Mouse (Mus musculus) myocyte (in vitro differentiated cells): ENCODE data around the gene Rpusd2.

Source experiments
- MAX ChIP-seq: IDR thresholded peaks from one replicate; pipeline ENCODE4 v1.6.1; 2011; ENCODE audit warnings: low read depth, mild to moderate bottlenecking, control low read depth
- POLR2A ChIP-seq: IDR thresholded peaks from one replicate; pipeline ENCODE4 v1.6.1; 2011; ENCODE audit warnings: low read depth, mild to moderate bottlenecking, control low read depth, moderate library complexity; ENCODE audit not compliant: insufficient read length
- REST ChIP-seq: IDR thresholded peaks from one replicate; pipeline ENCODE4 v1.6.1; 2011; ENCODE audit warnings: mild to moderate bottlenecking, control low read depth, moderate library complexity; ENCODE audit not compliant: insufficient read depth, insufficient read length
- USF1 ChIP-seq: IDR thresholded peaks from one replicate; pipeline ENCODE4 v1.6.1; 2011; ENCODE audit warnings: low read depth, mild to moderate bottlenecking, control low read depth, moderate library complexity

DNA sequence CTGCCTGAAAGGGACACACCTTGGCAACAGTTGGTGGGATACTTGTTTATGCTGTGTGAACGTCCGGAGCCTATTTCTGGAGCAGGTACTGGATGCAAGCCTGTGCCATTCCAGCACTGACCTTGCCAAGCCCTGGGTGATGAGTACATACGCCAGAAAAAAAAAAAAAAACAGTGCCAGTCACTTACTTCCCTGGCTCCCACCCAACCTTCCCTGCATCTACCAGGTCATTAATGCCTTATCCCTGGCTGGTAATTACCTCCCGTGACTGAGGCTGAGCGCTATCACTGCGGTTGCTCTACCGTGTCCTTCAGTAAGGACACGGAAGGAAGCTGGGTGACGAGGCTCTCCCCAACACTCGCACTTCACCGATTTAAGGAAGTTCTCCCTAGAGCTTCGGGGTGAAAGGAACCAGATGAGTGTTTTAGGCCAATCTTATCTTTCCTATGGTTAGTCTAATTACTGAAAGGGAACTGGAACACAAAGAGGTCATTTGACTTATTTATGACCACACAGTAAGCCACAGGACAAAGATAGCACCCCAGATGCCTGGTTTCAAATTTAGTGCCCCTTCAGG lies 18.9 kb upstream of the Rpusd2 start:
- TF ChIP-seq USF1 (no peak), MAX (no peak), POLR2A (no peak), REST (no peak)
